Mouse (Mus musculus) megakaryocyte, embryonic 14.5 days (primary cell): ENCODE data around the gene Magi2.

ENCODE experiments used
- FLI1 ChIP-seq: IDR thresholded peaks from 2 replicates; pipeline ENCODE4 v1.6.1; 2012; ENCODE audit warnings: low read length, inconsistent platforms, mixed read lengths
- GATA1 ChIP-seq: IDR thresholded peaks from 3 replicates; pipeline ENCODE4 v1.6.1; 2012; ENCODE audit warnings: mixed read lengths, low read length, inconsistent platforms, borderline replicate concordance

- TF ChIP-seq GATA1 (no peak), FLI1 (no peak)
Measured at GRCm38 (mm10) chr5:20068496-20068895, 841.7 kb downstream of the Magi2 start.
